Mouse (Mus musculus): Measurements from ENCODE around the gene Morn3.
A peak's percentile ranks its signal among the peaks of the same experiment; 100 is the strongest.

- TF ChIP-seq CTCF (IDR thresholded peaks at IDR 0.05; ENCODE audit: low read depth) (peak; percentile 86), EP300 (IDR thresholded peaks at IDR 0.05; ENCODE audit: low read depth) (no peak)
Measured at GRCm38 (mm10) chr5:123013599-123014315, 33.1 kb downstream of the Morn3 start.
